Mouse (Mus musculus): ENCODE data around the gene Pctp.

GRCm38 (mm10) chr11:89988936-89989589 is 13.6 kb downstream of the Pctp start:
- TF ChIP-seq GATA1 (IDR thresholded peaks at IDR 0.05; ENCODE audit: low read length), result no peak
- no peak for TF ChIP-seq TAL1 (IDR thresholded peaks at IDR 0.05; ENCODE audit: low read length)

All from erythroblast, embryonic 14.5 days (primary cell).